Mouse (Mus musculus) limb, embryonic 13.5 days (tissue): ENCODE results near the gene Pi4k2b. TPM values are rescaled to one million over a fixed set of nuclear protein-coding genes. Genes with fewer than 3 reads are reported as not detected.

Experiments used
- ATAC-seq: fragments of 200-750 bp; cut with Nextera tagmentation; 2 replicates; pipeline ENCODE4 v1.8.0; 2017; ENCODE audit warnings: low read depth, moderate number of reproducible peaks, moderate TSS enrichment; ENCODE audit not compliant: low FRiP score
- H3K27ac ChIP-seq: fragments of 300-500 bp; sonication (generic); 2 replicates; pipeline ENCODE4 v1.5.1; 2015; ENCODE audit warnings: inconsistent platforms, mild to moderate bottlenecking, moderate library complexity
- H3K27me3 ChIP-seq: fragments of 300-500 bp; sonication (generic); 2 replicates; pipeline ENCODE4 v1.6.1; 2015; ENCODE audit warnings: mild to moderate bottlenecking, inconsistent platforms
- H3K36me3 ChIP-seq: fragments of 300-500 bp; sonication (generic); 2 replicates; pipeline ENCODE4 v1.6.1; 2015; ENCODE audit warnings: inconsistent platforms, mild to moderate bottlenecking, moderate library complexity
- H3K4me1 ChIP-seq: fragments of 300-500 bp; sonication (generic); 2 replicates; pipeline ENCODE4 v1.6.1; 2015; ENCODE audit warnings: inconsistent platforms
- H3K4me2 ChIP-seq: fragments of 300-500 bp; sonication (generic); replicated peaks from 2 replicates; pipeline ENCODE4 v1.6.1; 2015; ENCODE audit warnings: inconsistent platforms, mild to moderate bottlenecking, moderate library complexity
- H3K4me3 ChIP-seq: fragments of 300-500 bp; sonication (generic); 2 replicates; pipeline ENCODE4 v1.5.1; 2015; ENCODE audit warnings: moderate library complexity, mild to moderate bottlenecking, inconsistent platforms
- H3K9ac ChIP-seq: fragments of 300-500 bp; sonication (generic); 2 replicates; pipeline ENCODE4 v1.6.1; 2015; ENCODE audit warnings: mild to moderate bottlenecking, inconsistent platforms
- H3K9me3 ChIP-seq: fragments of 300-500 bp; sonication (generic); 2 replicates; pipeline ENCODE4 v1.6.1; 2016; ENCODE audit warnings: inconsistent platforms
- WGBS: fragments of 180-500 bp; shearing (Covaris S2); methylation state at CpG from one replicate; pipeline ENCODE4 v1.1.7; 2015; 5-methylcytosine and 5-hydroxymethylcytosine counted together
- polyA plus RNA-seq: library from polyadenylated mRNA; unstranded; fragments of >200 nt; fragmentation: Nextera tagmentation; extraction: Ambion mirVana; gene quantifications from 2 replicates; pipeline ENCODE4 v1.2.1, GENCODE M21; 2015

The Pi4k2b gene
- polyA plus RNA-seq, 1 experiment from 2014 or later, result 18.1 TPM

DNA sequence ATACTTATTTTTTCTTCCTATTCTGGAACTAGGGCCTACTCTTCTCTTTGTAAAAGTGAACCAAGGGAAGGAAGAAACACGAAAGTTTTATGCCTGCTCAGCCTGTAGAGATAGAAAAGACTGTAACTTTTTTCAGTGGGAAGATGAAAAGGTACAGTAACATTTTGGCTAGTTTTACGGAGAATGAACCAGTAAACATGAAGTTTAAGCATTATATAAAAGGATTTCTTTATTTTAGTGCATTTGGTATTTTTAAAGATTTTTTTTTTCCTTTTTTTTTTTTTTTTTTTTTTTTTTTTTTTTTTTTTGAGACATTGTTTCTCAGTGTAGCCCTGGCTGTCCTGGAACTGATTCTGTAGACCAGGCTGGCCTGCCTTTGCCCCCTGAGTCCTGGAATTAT is 42.6 kb downstream of the Pi4k2b start:
- no peaks in the 10 kb centered on the region for H3K27me3 ChIP-seq
- H3K4me1 ChIP-seq, result no peaks in the 10 kb centered on the region
- H3K4me2 ChIP-seq, result peak overlapping the region; percentile 65
- H3K4me3 ChIP-seq, result 0 out of 2 replicates have a peak overlapping the region, but pooled peaks have one; percentile 88
- 68% methylated on average over 2 of the region's 2 CpGs for WGBS
- no peak for ATAC-seq
- no peak overlapping the region for H3K9ac ChIP-seq
- H3K36me3 ChIP-seq, result peaks cover 19% of the 10 kb centered on the region
- H3K27ac ChIP-seq, result no peak overlapping the region
- H3K9me3 ChIP-seq, result no peaks in the 10 kb centered on the region

GRCm38 (mm10) chr5:52786556-52787322 is 45.4 kb downstream of the Pi4k2b start:
- H3K4me3 ChIP-seq, result no peak overlapping the region
- H3K4me1 ChIP-seq, result no peaks in the 10 kb centered on the region
- H3K27ac ChIP-seq, result no peak overlapping the region
- no peaks in the 10 kb centered on the region for H3K27me3 ChIP-seq
- ATAC-seq, result no peak
- H3K36me3 ChIP-seq, result peaks cover 29% of the 10 kb centered on the region
- 85% methylated on average over 7 of the region's 7 CpGs for WGBS
- H3K9ac ChIP-seq, result no peak overlapping the region
- H3K9me3 ChIP-seq, result no peaks in the 10 kb centered on the region
- H3K4me2 ChIP-seq, result no peak overlapping the region

- no peak for ATAC-seq
- WGBS, result 93% methylated on average over 9 of the region's 9 CpGs
- Histone ChIP-seq H3K4me1 (no peaks in the 10 kb centered on the region), H3K36me3 (peaks cover 40% of the 10 kb centered on the region), H3K4me3 (no peak overlapping the region), H3K4me2 (no peak overlapping the region), H3K27ac (no peak overlapping the region), H3K9me3 (no peaks in the 10 kb centered on the region), H3K9ac (no peak overlapping the region), H3K27me3 (no peaks in the 10 kb centered on the region)
Observed at GRCm38 (mm10) chr5:52793230-52793629, 51.9 kb downstream of the Pi4k2b start.

GRCm38 (mm10) chr5:52794109-52794508 is 52.7 kb downstream of the Pi4k2b start:
- no peaks in the 10 kb centered on the region for H3K27me3 ChIP-seq
- H3K4me3 ChIP-seq, result no peak overlapping the region
- H3K4me2 ChIP-seq, result no peak overlapping the region
- no peak overlapping the region for H3K27ac ChIP-seq
- no peak overlapping the region for H3K9ac ChIP-seq
- no peak for ATAC-seq
- H3K9me3 ChIP-seq, result no peaks in the 10 kb centered on the region
- WGBS, result 92% methylated on average over 9 of the region's 9 CpGs
- H3K36me3 ChIP-seq, result peaks cover 38% of the 10 kb centered on the region
- no peaks in the 10 kb centered on the region for H3K4me1 ChIP-seq

DNA sequence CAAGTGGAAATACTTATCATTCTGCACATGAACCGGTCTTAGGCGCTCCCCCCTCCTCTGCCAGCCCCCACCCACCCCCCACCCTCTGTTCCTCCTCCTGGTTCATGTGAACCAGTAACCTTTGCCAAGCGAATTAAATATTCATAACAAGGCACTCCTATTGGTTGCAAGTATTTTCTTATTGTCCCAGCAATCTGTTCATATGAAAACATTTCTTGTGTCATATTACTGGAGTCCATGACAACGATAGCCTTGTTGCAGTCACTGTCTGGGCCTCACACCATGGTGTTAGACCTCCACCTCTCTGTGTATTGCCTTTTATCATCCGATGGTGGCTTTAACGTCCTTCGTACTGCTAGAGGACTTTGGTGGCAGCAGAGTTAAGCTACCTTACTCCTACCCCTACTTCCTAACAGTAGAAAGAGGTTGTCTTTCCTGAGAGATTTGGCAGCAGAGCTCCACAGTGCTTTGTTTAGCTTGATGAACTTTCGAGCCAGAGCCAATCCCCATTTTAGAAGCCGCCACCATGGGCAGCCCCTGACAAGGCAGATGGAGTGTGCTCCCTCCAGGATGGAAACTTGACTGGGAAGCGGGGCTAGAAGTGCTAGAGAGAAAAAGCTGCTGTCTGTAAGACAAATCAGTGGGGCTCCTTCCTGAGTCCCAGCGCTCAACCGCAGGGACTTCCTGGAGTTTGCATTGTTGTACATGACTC is 58.1 kb downstream of the Pi4k2b start:
- no peaks in the 10 kb centered on the region for H3K27me3 ChIP-seq
- peaks cover 41% of the 10 kb centered on the region for H3K36me3 ChIP-seq
- no peak overlapping the region for H3K9ac ChIP-seq
- H3K4me2 ChIP-seq, result no peak overlapping the region
- WGBS, result 89% methylated on average over 12 of the region's 12 CpGs
- no peaks in the 10 kb centered on the region for H3K9me3 ChIP-seq
- H3K27ac ChIP-seq, result no peak overlapping the region
- no peak overlapping the region for H3K4me3 ChIP-seq
- H3K4me1 ChIP-seq, result no peaks in the 10 kb centered on the region
- no peak for ATAC-seq

DNA sequence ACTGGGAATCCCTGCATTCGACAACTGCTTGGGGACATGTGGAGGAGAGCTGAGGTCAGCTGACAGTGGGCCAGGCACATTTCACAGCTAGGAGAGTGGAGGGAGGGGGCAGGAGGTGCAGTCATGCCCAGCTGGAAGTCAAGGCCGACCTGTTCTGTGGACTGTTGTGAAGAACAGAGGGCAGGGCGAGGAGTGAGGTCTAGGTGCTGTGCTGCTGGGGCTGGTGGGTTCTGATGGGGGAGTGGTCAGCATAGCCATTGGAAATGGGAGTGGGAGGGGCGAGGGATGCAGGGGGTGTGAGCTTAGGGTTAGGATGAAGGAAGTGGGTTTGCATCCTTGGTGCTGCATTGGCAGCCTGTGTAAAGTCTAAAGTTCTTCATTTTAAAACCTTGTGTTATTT is 64.4 kb downstream of the Pi4k2b start:
- WGBS, result 54% methylated on average over 4 of the region's 4 CpGs
- ATAC-seq, result no peak
- Histone ChIP-seq H3K27ac (no peak overlapping the region), H3K9me3 (no peaks in the 10 kb centered on the region), H3K4me1 (peaks cover 13% of the 10 kb centered on the region), H3K4me3 (no peak overlapping the region), H3K4me2 (no peak overlapping the region), H3K9ac (no peak overlapping the region), H3K36me3 (peaks cover 36% of the 10 kb centered on the region), H3K27me3 (no peaks in the 10 kb centered on the region)

DNA sequence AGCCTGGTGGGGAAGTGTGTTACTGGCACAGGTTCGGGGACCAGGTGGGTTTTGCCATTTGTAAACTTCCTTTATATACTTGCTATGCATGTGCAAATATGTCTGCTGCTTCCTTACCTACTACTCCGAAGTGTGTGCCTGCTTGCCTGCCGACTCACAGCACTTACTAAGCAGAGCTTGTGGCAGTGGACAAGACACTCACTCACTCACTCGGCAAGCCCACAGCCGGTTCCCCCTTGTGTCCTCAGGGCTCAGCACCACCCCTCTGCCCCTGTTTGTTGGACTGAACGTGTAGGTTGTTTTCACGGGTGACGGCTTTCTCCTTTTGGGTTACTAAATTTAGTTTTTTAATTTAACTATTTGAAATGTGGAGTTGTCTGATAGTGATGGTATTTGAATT is 65.0 kb downstream of the Pi4k2b start:
- Histone ChIP-seq H3K27me3 (no peaks in the 10 kb centered on the region), H3K9ac (no peak overlapping the region), H3K4me2 (peak overlapping the region; percentile 12; the same call in 1 of the 2 replicates), H3K27ac (no peak overlapping the region), H3K36me3 (peaks cover 40% of the 10 kb centered on the region), H3K9me3 (no peaks in the 10 kb centered on the region), H3K4me1 (peaks cover 13% of the 10 kb centered on the region), H3K4me3 (no peak overlapping the region)
- ATAC-seq, result no peak
- 39% methylated on average over 8 of the region's 8 CpGs for WGBS

- Histone ChIP-seq H3K27ac (no peak overlapping the region), H3K4me2 (peak overlapping the region; percentile 12; the same call in 1 of the 2 replicates), H3K36me3 (peaks cover 43% of the 10 kb centered on the region), H3K4me3 (no peak overlapping the region), H3K9me3 (no peaks in the 10 kb centered on the region), H3K9ac (no peak overlapping the region), H3K27me3 (no peaks in the 10 kb centered on the region), H3K4me1 (peaks cover 13% of the 10 kb centered on the region)
- 46% methylated on average over 7 of the region's 7 CpGs for WGBS
- no peak for ATAC-seq
Observed at GRCm38 (mm10) chr5:52807030-52807429, 65.7 kb downstream of the Pi4k2b start.

GRCm38 (mm10) chr5:52810446-52810845 is 69.1 kb downstream of the Pi4k2b start:
- 96% methylated on average over 6 of the region's 6 CpGs for WGBS
- Histone ChIP-seq H3K36me3 (peaks cover 43% of the 10 kb centered on the region), H3K4me1 (peaks cover 13% of the 10 kb centered on the region), H3K9ac (no peak overlapping the region), H3K4me3 (no peak overlapping the region), H3K4me2 (no peak overlapping the region), H3K9me3 (no peaks in the 10 kb centered on the region), H3K27ac (no peak overlapping the region), H3K27me3 (no peaks in the 10 kb centered on the region)
- ATAC-seq, result no peak

GRCm38 (mm10) chr5:52811056-52811455 is 69.7 kb downstream of the Pi4k2b start:
- peaks cover 13% of the 10 kb centered on the region for H3K4me1 ChIP-seq
- H3K9me3 ChIP-seq, result no peaks in the 10 kb centered on the region
- H3K27ac ChIP-seq, result no peak overlapping the region
- ATAC-seq, result no peak
- no peaks in the 10 kb centered on the region for H3K27me3 ChIP-seq
- 91% methylated on average over 14 of the region's 14 CpGs for WGBS
- H3K4me2 ChIP-seq, result no peak overlapping the region
- no peak overlapping the region for H3K9ac ChIP-seq
- H3K36me3 ChIP-seq, result peaks cover 48% of the 10 kb centered on the region
- H3K4me3 ChIP-seq, result no peak overlapping the region

- Histone ChIP-seq H3K27me3 (no peaks in the 10 kb centered on the region), H3K36me3 (peaks cover 55% of the 10 kb centered on the region), H3K4me1 (peaks cover under 1% of the 10 kb centered on the region; the same call in 1 of the 2 replicates), H3K9me3 (no peaks in the 10 kb centered on the region), H3K9ac (no peak overlapping the region), H3K4me2 (no peak overlapping the region), H3K4me3 (no peak overlapping the region), H3K27ac (no peak overlapping the region)
- ATAC-seq, result no peak
- 84% methylated on average over 10 of the region's 10 CpGs for WGBS
Observed at GRCm38 (mm10) chr5:52812456-52812855, 71.1 kb downstream of the Pi4k2b start.

DNA sequence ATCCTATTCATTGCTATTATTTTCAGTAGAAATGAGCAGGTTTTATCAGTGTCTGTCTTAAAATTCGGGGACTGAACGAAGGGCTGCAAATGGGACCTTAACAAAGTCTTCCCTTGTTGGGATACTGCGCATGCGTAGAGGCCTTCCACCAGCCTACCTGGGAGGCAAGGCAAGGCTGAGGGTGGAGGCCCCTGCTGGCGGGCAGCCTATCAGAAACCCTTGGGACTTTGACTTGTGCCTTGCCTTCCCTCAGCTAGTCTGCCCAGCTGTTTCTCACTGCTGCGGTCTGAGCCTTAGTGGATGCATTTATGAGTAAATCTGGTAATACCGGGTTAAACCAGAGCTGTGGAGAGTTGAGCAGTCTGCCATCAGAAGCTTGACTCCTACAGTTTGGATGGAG is 71.9 kb downstream of the Pi4k2b start:
- H3K27me3 ChIP-seq, result no peaks in the 10 kb centered on the region
- no peaks in the 10 kb centered on the region for H3K9me3 ChIP-seq
- no peak overlapping the region for H3K4me2 ChIP-seq
- peaks cover 50% of the 10 kb centered on the region for H3K36me3 ChIP-seq
- no peak overlapping the region for H3K4me3 ChIP-seq
- no peak for ATAC-seq
- no peaks in the 10 kb centered on the region for H3K4me1 ChIP-seq
- no peak overlapping the region for H3K9ac ChIP-seq
- WGBS, result 93% methylated on average over 7 of the region's 7 CpGs
- no peak overlapping the region for H3K27ac ChIP-seq
